Mouse (Mus musculus) midbrain, embryonic 15.5 days (tissue): Measurements from ENCODE around the gene Ankrd34a. TPM values are rescaled to one million over a fixed set of nuclear protein-coding genes. Genes with fewer than 3 reads are reported as not detected.

ENCODE experiments used
- ATAC-seq: fragments of 200-750 bp; cut with Nextera tagmentation; replicated peaks from 2 replicates; pipeline ENCODE4 v1.8.0; 2017; ENCODE audit warnings: moderate TSS enrichment
- H3K27ac ChIP-seq: fragments of 300-500 bp; sonication (generic); 2 replicates; pipeline ENCODE4 v1.5.1; 2015; ENCODE audit warnings: mild to moderate bottlenecking, inconsistent platforms
- H3K27me3 ChIP-seq: fragments of 300-500 bp; sonication (generic); replicated peaks from 2 replicates; pipeline ENCODE4 v1.6.1; 2015; ENCODE audit warnings: inconsistent platforms
- H3K36me3 ChIP-seq: fragments of 300-500 bp; sonication (generic); replicated peaks from 2 replicates; pipeline ENCODE4 v1.6.1; 2015; ENCODE audit warnings: inconsistent platforms
- H3K4me1 ChIP-seq: fragments of 300-500 bp; sonication (generic); 2 replicates; pipeline ENCODE4 v1.6.1; 2015; ENCODE audit warnings: inconsistent platforms
- H3K4me2 ChIP-seq: fragments of 300-500 bp; sonication (generic); 2 replicates; pipeline ENCODE4 v1.6.1; 2015; ENCODE audit warnings: inconsistent platforms, mild to moderate bottlenecking, moderate library complexity
- H3K4me3 ChIP-seq: fragments of 300-500 bp; sonication (generic); 2 replicates; pipeline ENCODE4 v1.5.1; 2015; ENCODE audit warnings: mild to moderate bottlenecking, inconsistent platforms
- H3K9ac ChIP-seq: fragments of 300-500 bp; sonication (generic); 2 replicates; pipeline ENCODE4 v1.6.1; 2015; ENCODE audit warnings: mild to moderate bottlenecking, inconsistent platforms
- H3K9me3 ChIP-seq: fragments of 300-500 bp; sonication (generic); 2 replicates; pipeline ENCODE4 v1.6.1; 2016; ENCODE audit warnings: inconsistent platforms
- WGBS: fragments of 180-500 bp; shearing (Covaris S2); methylation state at CpG from one replicate; pipeline ENCODE4 v1.1.7; 2015; ENCODE audit warnings: mixed read lengths; 5-methylcytosine and 5-hydroxymethylcytosine counted together
- polyA plus RNA-seq: library from polyadenylated mRNA; unstranded; fragments of >200 nt; fragmentation: Nextera tagmentation; extraction: Ambion mirVana; gene quantifications from 2 replicates; pipeline ENCODE4 v1.2.1, GENCODE M21; 2015

Gene Ankrd34a
- polyA plus RNA-seq, 1 experiment from 2014 or later = 15.0 TPM

- no peak for ATAC-seq
- Histone ChIP-seq H3K4me2 (no peak overlapping the region), H3K9me3 (no peaks in the 10 kb centered on the region), H3K27me3 (no peaks in the 10 kb centered on the region), H3K4me3 (no peak overlapping the region), H3K36me3 (no peaks in the 10 kb centered on the region), H3K27ac (no peak overlapping the region), H3K4me1 (peaks cover 19% of the 10 kb centered on the region), H3K9ac (no peak overlapping the region)
- WGBS = 85% methylated on average over 7 of the region's 7 CpGs
Observed at GRCm38 (mm10) chr3:96564633-96565032, 31.8 kb upstream of the Ankrd34a start.

- 78% methylated on average over 3 of the region's 3 CpGs for WGBS
Observed at GRCm38 (mm10) chr3:96565105-96565504, 31.3 kb upstream of the Ankrd34a start.

GRCm38 (mm10) chr3:96566661-96567450 is 29.6 kb upstream of the Ankrd34a start:
- Histone ChIP-seq H3K4me3 (no peak overlapping the region), H3K27me3 (no peaks in the 10 kb centered on the region), H3K9me3 (no peaks in the 10 kb centered on the region), H3K9ac (no peak overlapping the region), H3K36me3 (no peaks in the 10 kb centered on the region), H3K4me1 (no peaks in the 10 kb centered on the region), H3K27ac (no peak overlapping the region), H3K4me2 (no peak overlapping the region)
- ATAC-seq = no peak
- WGBS = 82% methylated on average over 8 of the region's 8 CpGs

More at GRCm38 (mm10) chr3:96565105-96565504, 31.3 kb upstream of the Ankrd34a start:
- Histone ChIP-seq H3K4me3 (no peak overlapping the region), H3K27me3 (no peaks in the 10 kb centered on the region), H3K9ac (no peak overlapping the region), H3K4me2 (no peak overlapping the region), H3K4me1 (peaks cover 14% of the 10 kb centered on the region), H3K36me3 (no peaks in the 10 kb centered on the region), H3K9me3 (no peaks in the 10 kb centered on the region), H3K27ac (no peak overlapping the region)
- no peak for ATAC-seq

- H3K4me3 ChIP-seq = no peak overlapping the region
- no peaks in the 10 kb centered on the region for H3K9me3 ChIP-seq
- no peaks in the 10 kb centered on the region for H3K4me1 ChIP-seq
- H3K36me3 ChIP-seq = no peaks in the 10 kb centered on the region
- no peak overlapping the region for H3K27ac ChIP-seq
- no peaks in the 10 kb centered on the region for H3K27me3 ChIP-seq
- H3K4me2 ChIP-seq = no peak overlapping the region
- H3K9ac ChIP-seq = no peak overlapping the region
- WGBS = 56% methylated on average over 8 of the region's 8 CpGs
- ATAC-seq = no peak
Observed at GRCm38 (mm10) chr3:96568605-96569004, 27.8 kb upstream of the Ankrd34a start.

- H3K36me3 ChIP-seq = no peaks in the 10 kb centered on the region
Observed at GRCm38 (mm10) chr3:96569506-96569905, 26.9 kb upstream of the Ankrd34a start.

GRCm38 (mm10) chr3:96569966-96570605 is 26.4 kb upstream of the Ankrd34a start:
- Histone ChIP-seq H3K36me3 (no peaks in the 10 kb centered on the region), H3K27ac (no peak overlapping the region), H3K4me1 (no peaks in the 10 kb centered on the region), H3K4me2 (no peak overlapping the region), H3K9ac (no peak overlapping the region), H3K9me3 (no peaks in the 10 kb centered on the region), H3K27me3 (no peaks in the 10 kb centered on the region), H3K4me3 (no peak overlapping the region)
- ATAC-seq = no peak
- WGBS = 85% methylated on average over 11 of the region's 11 CpGs

More at GRCm38 (mm10) chr3:96569506-96569905, 26.9 kb upstream of the Ankrd34a start:
- no peak overlapping the region for H3K9ac ChIP-seq
- no peak for ATAC-seq
- WGBS = 88% methylated on average over 13 of the region's 13 CpGs
- no peak overlapping the region for H3K4me2 ChIP-seq
- no peaks in the 10 kb centered on the region for H3K9me3 ChIP-seq
- no peaks in the 10 kb centered on the region for H3K4me1 ChIP-seq
- no peak overlapping the region for H3K27ac ChIP-seq
- H3K4me3 ChIP-seq = no peak overlapping the region
- no peaks in the 10 kb centered on the region for H3K27me3 ChIP-seq

- H3K4me1 ChIP-seq = no peaks in the 10 kb centered on the region
- H3K9ac ChIP-seq = no peak overlapping the region
- no peak overlapping the region for H3K27ac ChIP-seq
- no peak overlapping the region for H3K4me2 ChIP-seq
- H3K27me3 ChIP-seq = no peaks in the 10 kb centered on the region
- WGBS = 79% methylated on average over 7 of the region's 7 CpGs
- no peaks in the 10 kb centered on the region for H3K9me3 ChIP-seq
- H3K4me3 ChIP-seq = no peak overlapping the region
- ATAC-seq = no peak
- H3K36me3 ChIP-seq = no peaks in the 10 kb centered on the region
Observed at GRCm38 (mm10) chr3:96570643-96571042, 25.8 kb upstream of the Ankrd34a start.

- H3K4me2 ChIP-seq = no peak overlapping the region
- peaks cover 2% of the 10 kb centered on the region; the same call in 1 of the 2 replicates for H3K4me1 ChIP-seq
- no peaks in the 10 kb centered on the region for H3K36me3 ChIP-seq
- no peak overlapping the region for H3K27ac ChIP-seq
- WGBS = 77% methylated on average over 2 of the region's 2 CpGs
- no peak overlapping the region for H3K9ac ChIP-seq
- no peak for ATAC-seq
- no peaks in the 10 kb centered on the region for H3K9me3 ChIP-seq
- no peaks in the 10 kb centered on the region for H3K27me3 ChIP-seq
- H3K4me3 ChIP-seq = no peak overlapping the region
Observed at GRCm38 (mm10) chr3:96571336-96571735, 25.1 kb upstream of the Ankrd34a start.

GRCm38 (mm10) chr3:96571896-96572698 is 24.3 kb upstream of the Ankrd34a start:
- H3K4me1 ChIP-seq = peaks cover 10% of the 10 kb centered on the region
- H3K4me3 ChIP-seq = no peak overlapping the region
- no peak overlapping the region for H3K27ac ChIP-seq
- H3K9me3 ChIP-seq = no peaks in the 10 kb centered on the region
- H3K4me2 ChIP-seq = no peak overlapping the region
- H3K36me3 ChIP-seq = no peaks in the 10 kb centered on the region
- ATAC-seq = no peak
- H3K27me3 ChIP-seq = no peaks in the 10 kb centered on the region
- no peak overlapping the region for H3K9ac ChIP-seq
- WGBS = 83% methylated on average over 16 of the region's 16 CpGs

- 86% methylated on average over 19 of the region's 19 CpGs for WGBS
- Histone ChIP-seq H3K36me3 (no peaks in the 10 kb centered on the region), H3K4me3 (no peak overlapping the region), H3K4me2 (no peak overlapping the region), H3K4me1 (peaks cover 12% of the 10 kb centered on the region), H3K27me3 (no peaks in the 10 kb centered on the region), H3K9me3 (no peaks in the 10 kb centered on the region), H3K9ac (no peak overlapping the region), H3K27ac (no peak overlapping the region)
- no peak for ATAC-seq
Observed at GRCm38 (mm10) chr3:96573611-96574511, 22.6 kb upstream of the Ankrd34a start.

- H3K27ac ChIP-seq = no peak overlapping the region
- ATAC-seq = no peak
- H3K9ac ChIP-seq = no peak overlapping the region
- H3K4me1 ChIP-seq = peaks cover 19% of the 10 kb centered on the region
- H3K4me3 ChIP-seq = no peak overlapping the region
- H3K9me3 ChIP-seq = no peaks in the 10 kb centered on the region
- no peak overlapping the region for H3K4me2 ChIP-seq
- 93% methylated on average over 8 of the region's 8 CpGs for WGBS
- no peaks in the 10 kb centered on the region for H3K27me3 ChIP-seq
- no peaks in the 10 kb centered on the region for H3K36me3 ChIP-seq
Observed at GRCm38 (mm10) chr3:96575272-96575984, 21.0 kb upstream of the Ankrd34a start.
